Mouse (Mus musculus): ENCODE data around the gene Piwil1.
A peak's percentile ranks its signal among the peaks of the same experiment; 100 is the strongest.

Gene Piwil1

DNA sequence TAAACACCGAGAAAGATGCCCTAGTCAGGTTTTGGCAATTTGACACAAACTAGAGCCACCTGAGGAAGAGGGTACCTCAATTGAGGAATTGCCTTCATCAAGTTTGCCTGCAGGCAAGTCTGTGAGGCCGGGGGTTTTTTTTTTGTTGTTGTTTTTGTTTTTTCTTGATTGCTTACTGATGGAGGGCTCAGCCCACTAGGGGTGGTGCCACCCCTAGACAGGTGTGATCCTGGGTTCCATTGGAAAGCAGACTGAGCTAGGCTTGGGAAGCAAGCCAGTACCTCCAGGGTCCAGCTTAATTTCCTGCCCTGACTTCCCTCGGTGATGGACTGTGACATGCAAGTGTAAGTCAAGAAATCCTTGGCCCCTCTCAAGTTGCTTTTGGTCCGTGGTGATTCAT, at the start of gene Piwil1:
Gene Piwil1, plus strand, starts transcription at position 301 of the 400 bp plus-strand sequence.
- no peak for DNase-seq (ENCODE audit: low spot score)

DNA sequence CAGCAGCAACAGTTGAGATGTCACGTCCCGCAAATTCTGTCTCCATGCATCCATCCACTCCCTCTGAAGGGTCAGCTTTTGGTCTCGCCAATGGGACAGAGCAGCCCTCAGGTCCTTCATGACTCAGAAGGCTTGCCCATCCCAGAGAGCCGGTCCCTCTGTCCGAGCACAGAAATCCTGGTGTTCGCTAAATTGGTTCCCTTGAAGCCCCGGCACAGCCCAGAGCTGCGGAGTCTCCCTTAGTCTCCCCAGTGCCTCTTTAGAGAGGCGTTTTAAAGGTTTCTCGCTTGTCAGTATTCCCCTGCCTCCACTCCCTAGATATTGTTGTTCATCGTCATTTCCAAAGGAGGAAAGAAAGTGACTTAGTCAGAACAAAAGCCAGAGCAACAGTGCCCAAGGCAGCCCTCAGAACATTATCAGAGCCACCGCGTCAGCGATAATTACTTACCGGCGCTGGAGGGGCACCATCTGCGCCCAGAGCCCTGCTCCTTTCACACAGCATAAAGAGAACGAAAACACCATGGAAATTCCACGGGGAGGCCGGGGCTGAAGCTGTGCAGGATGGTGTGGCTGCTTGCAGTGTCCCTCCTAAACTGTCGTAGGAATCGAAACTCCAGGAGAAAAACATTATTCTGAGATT, 45.7 kb upstream of the Piwil1 start:
- DNase-seq (ENCODE audit: low spot score) = no peak

DNA sequence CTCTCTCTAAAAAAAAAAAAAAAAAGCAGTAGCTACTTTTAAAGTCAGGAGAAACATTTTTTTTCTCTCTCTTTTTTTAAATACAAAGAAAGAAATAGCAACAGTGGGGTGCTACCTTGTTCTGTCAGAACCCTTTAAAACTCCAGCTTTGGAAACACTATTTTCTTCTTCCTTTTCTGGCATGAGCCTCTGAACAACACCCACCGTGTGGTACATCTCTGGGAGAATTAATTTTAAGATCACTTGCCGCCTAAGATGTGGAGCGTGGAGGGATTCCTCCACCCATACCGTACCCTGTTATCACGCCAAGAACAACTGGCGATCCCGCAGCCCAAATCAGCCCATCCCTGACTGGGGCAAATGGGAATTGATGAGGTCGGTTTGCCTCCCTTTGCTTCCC, 42.2 kb upstream of the Piwil1 start:
- DNase-seq (ENCODE audit: low spot score) = no peak

DNA sequence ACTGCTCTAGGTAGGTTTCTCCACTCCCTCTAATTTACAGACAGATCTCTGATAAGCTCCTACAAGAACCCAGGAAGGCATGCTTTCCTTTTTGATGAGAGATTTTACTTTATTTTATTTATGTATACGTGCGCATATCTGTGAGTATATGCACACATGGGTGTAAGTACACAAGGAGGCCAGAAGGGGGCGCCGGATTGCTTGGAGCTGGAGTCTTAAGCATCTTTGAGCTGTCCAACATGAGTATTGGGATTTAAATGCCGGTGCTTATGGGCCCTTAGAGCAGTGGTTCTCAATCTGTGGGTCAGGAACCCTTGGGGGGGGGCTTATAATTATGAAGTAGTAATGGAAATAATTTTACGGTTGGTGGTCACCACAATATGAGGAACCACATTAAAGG, 39.4 kb upstream of the Piwil1 start:
- no peak for DNase-seq (ENCODE audit: low spot score)

DNA sequence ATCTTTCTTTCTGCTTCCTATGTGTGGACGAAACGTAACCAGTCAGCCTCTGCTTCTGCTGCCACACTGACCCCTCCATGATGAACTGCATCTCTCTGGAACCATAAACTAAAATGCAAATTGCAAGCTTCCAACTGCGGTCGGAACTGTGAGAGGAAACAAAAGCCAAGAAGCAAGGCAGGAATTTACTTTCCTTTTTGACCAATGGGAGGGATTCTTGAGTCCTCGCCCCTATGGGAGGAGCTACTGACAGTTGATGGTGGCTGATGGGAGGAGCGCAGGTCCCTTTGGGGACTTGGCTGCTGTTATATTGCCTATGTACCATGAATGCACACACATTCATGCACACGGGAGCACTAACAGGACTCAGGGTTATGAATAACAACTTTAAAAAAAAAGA, 38.3 kb upstream of the Piwil1 start:
- DNase-seq (ENCODE audit: low spot score) = no peak

DNA sequence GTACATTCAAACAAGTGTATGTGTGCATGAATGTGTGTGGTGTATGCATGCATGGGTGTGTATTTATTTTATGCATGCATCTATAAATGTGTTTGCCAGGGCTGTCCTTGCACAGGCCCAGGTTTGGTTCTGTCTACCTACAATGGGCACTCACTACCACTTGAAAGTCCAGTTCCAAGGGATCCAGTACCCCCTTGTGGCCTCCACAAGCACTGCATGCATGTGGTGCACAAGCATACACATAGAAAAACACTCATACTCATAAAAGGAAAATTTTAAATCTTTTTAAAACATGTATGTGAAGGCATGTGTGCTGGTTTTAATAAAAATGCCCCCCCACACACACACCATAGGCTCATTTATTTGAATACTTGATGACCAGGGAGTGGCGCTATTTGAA, 37.3 kb upstream of the Piwil1 start:
- DNase-seq (ENCODE audit: low spot score) = peak; percentile 30

DNA sequence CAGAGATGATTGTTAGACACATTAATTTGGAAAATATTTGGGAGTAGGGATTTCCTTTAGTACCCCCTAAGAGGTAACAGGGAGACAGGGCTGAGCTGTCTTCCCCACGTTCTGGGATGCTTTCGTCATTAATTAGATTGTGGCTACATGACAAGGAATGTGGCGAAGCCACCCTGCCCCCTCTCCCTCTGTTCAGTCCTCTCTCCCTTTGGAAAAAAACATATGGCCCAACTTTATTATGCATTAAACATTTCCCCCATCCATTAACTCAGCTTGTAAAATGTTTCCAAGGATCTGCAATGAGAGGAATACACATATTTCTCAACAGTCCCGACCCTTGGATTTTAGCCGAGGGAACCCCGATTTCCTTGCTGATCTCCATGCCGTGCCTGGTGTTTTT, 35.0 kb upstream of the Piwil1 start:
- no peak for DNase-seq (ENCODE audit: low spot score)

DNA sequence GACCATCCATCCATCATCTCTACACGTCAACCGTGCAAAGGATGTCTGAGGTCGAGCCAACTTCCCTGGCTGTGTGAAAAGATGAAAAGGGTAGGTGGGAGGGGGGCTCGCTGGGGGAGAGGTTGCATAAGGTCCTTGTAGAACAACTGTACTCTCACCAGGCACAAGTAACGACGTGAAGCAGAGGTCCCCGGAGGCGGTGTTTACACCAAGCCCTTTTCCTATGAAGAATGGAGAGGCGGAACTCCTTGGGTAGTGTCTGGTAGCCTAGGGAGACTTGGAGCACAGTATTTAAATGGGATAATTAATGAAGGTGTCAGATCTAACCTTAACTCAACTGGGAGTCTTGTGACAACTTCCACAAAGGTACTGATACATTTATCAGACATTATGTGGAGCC, 28.2 kb upstream of the Piwil1 start:
- no peak for DNase-seq (ENCODE audit: low spot score)

DNA sequence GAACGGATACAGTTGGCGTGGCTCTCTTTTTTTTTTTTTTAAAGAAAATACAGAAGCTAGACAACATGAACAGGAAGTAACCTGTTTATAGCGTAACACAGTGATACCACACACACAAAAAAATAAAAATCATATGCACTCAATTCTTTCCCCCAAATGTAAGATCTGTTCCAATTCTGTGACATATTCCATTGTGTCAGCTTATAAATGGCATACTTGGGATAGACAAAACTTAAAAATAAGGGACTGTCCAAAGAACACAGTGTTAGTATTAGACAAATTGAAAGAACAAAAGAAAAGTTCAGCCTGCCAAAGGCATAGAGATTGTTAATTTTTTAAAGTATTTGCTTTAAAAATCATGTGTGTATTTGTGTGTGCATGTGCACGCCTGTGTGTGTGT, 25.0 kb upstream of the Piwil1 start:
- no peak for DNase-seq (ENCODE audit: low spot score)

DNA sequence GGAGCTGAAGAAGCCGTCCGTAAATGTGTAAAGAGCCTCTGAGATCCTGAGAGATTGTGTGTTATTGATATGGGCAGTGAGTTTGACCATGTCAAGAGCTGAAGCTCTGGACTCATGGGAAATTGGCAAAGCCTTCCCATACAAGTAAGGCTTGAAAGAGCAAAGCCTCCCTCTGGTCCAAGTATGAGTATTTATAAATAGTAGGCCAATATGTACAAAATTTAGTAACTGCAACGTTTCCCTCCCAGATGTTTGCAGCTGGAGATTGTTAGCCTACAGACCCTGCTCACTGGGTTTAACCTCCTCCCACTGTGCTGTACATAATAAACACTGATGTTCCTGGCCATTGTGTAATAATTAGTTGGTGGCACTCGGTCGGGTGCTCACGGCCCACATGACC, 24.5 kb upstream of the Piwil1 start:
- DNase-seq (ENCODE audit: low spot score) = no peak

DNA sequence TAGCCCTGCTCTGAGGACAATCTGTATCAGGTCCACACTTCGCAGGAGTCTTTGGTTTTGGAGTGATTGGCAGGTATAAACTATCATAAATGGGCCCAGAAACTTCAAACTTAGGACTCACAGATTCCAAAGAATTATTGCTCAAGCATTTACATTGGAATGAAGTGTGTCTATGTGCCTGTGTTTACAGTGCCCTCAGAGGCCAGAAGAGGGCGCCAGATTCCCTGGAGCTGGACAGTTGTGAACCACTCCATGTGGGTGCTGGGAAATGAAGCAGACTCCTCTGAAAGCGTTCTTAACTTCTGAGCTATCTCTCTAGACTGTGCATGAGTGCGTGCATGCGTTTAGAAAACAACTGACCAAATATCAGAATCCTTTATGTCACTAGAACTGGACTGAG, 20.9 kb upstream of the Piwil1 start:
- DNase-seq (ENCODE audit: low spot score) = peak; percentile 11

DNA sequence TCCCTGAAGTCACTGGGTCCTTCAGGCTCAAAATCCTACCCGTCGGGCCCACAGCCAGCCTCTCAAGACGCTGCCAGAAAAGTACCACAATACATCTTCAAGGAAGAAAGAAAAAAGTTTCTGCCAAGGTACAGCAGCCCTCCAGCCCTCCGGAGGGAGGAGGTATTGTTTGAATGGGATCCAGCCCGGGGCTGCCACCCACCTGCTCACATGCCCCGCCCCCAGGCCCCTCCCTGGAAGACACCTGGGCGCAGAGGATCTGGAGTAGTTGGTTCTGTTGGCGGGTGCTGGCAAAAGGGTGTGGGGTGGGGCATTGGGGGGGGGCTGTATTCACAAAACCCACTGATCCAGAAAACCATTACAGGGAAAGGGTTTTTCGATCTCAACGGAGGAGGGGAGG, 18.1 kb upstream of the Piwil1 start:
- peak; percentile 5 for DNase-seq (ENCODE audit: low spot score)

DNA sequence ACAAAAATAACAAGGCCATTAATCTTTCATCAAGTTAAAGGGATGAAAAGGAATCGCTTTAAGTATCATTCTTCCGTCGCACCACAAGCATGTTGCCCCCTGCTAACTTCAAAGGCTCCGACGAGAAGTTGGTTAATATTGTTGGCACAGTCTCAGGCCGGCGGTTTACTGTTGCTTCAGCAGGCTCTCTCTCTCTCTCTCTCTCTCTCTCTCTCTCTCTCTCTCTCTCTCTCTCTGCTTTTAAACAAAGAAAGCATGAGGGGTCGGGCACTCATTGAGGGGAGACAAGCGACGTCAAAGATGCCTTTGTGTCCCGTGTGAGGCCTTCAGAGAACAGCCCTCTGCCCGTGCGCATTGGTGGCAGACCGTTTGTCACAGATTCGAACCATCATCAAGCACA, 17.7 kb upstream of the Piwil1 start:
- DNase-seq (ENCODE audit: low spot score) = no peak

DNA sequence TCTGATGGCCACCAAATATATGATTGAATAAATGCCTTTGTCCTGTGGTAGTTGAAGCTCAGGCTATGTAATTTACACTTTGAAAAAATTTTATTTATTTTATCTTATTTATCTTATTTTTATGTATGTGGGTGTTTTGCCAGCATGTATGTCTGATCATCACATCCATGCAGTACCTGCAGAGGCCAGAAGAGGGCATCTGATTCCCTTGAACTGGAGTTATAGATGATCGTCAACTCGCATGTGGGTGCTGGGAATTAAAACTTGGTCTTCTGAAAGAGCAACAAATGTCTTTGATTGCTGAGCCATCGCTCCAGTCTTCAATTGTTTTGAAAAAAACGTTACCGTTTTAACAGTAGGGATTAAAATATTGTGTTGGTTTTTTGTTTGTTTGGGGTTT, 15.2 kb upstream of the Piwil1 start:
- no peak for DNase-seq (ENCODE audit: low spot score)

DNA sequence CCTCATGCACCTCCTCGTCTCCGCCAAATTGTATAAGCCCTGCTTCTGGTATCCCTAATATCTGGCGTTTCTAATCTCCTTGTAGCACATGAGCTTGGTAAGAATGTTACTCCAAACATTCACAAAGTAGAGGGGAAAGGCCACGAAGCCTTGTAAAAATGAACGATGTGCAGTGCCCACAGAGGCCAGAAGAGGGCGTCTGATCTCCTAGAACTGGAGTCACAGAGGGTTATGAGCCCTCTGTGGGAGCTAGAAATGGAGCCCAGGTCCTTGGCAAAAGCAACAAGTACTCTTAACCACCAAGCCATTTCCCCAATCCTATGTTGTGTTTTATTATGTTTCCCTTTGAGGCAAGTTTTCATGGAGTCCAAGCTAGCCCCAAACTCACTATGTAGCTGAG, 8.2 kb upstream of the Piwil1 start:
- no peak for DNase-seq (ENCODE audit: low spot score)

DNA sequence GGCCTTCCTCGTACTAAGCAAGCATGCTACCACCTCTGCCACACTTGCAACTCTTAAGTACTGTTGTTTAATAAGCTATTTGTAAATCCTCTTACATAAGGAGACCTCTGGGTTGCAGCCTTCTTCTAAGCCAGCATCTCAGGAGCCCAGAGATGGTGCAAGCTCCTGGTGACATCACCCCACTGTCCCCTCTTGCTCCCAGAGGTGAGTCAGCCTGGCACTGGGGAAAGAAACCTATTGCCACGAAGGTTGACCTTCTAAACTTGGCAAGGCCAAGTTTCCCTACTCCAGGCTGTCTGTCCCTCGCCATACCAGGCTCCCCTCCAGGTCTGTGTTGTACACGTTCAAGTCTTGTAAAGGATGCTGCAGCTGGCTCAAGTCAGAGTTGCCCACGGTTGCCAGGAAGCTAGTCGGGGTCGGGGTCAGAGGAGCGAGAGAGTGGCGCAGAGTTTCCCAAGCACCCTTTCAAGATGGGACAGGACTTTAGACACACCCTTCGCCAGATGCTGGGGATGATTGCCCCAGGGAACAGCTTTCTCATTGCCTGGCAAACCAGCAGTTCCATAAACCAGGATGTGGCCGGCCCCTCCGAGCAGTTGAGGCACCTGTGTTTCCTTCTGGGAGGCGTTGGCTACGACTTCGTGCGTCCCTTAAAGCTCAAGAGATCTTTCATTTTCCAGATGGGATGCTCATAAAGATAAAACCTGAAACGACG, 7.6 kb upstream of the Piwil1 start:
- DNase-seq (ENCODE audit: low spot score) = no peak

DNA sequence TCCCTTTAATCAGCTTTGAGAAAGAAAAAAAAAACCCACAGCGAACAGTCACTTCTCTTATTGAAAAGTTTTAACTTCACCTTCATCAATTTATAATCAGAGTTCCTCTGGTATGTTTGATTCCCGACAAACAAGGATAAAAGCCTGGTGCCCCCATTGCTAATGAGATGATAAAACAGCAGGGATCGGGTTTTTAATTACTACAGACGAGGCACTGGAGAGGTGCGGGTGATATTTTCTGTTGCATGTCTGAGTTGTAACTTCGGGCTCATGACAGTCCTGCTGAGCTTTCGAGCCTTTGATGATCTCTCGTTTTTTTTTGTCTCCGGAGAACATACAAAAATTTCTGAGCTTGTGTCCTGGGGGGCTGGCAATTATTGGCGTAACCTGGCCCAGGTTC, 5.5 kb upstream of the Piwil1 start:
- DNase-seq (ENCODE audit: low spot score) = no peak

DNA sequence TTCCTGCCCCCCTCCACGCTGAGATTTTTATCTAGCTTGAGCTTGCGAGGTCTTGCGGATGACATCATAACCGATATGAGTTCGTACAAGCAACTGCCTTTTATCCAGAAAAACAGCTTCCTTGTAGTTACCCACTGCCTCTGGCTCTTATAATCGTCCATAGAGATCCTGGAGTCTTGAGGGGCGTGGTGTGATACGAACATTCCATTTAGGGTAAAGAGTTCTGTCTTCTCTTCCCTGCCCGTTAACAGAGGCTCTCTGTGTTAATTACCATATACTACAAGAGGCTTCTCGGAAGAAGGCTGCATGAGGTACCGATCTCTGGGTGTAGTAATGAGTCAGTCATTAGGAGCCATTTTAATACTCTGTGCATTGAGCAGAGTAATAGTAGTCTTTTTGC, 1.6 kb upstream of the Piwil1 start:
- DNase-seq (ENCODE audit: low spot score) = peak; percentile 31

DNA sequence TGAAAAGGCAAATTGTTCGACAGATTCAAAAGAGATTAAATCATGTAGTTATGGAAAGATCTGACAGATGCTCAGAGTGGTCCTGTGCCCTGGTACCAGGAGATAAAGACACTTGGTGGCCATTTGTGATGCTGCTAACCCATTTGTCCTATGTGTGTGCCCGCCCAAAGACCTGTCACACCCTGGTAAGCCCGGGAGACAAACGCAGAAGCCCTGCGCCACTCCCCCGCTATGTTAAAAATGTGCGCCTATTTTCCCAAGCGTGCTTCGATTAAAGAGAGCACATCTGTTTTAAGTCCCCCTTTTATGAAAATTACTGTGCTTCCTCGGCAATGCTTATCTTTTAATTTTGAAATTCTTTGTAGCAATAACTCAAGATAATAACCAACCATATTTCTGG, 1.4 kb downstream of the Piwil1 start:
- DNase-seq (ENCODE audit: low spot score) = no peak

DNA sequence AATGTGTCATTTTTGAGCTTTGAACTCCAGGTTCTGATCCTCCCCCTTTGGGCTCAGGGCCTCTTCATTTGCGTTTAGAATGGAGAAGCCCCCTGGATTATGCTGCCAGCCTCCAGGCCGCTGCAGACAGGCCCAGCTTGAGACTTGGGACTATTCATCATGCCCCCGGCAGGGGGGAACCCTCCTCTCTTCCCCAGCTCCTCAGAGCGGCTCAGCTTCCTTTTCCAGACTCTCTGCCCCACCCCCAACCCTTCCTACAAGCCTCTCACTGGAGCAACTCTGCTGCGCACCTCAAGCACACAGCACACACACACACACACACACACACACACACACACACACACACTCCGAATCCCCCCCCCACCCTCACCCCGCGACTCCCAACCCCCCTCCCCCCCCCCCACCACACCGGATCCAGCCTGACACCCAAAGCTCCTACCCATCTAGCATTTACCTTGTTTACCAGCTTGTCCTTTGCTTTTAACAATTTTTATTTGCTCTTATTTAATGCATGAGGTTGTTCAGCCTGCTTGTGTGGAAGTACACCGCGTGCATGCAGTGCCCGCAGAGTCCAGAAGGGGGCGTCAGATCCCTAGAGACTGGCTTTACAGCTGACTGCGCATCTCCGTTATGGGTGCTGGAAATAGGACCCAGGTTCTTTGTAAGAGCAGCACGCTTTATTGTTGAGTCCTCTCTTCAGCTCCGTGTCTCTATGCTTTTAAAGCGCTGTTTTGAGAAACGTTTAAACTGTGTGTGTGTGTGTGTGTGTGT, 2.0 kb downstream of the Piwil1 start:
- no peak for DNase-seq (ENCODE audit: low spot score)

DNA sequence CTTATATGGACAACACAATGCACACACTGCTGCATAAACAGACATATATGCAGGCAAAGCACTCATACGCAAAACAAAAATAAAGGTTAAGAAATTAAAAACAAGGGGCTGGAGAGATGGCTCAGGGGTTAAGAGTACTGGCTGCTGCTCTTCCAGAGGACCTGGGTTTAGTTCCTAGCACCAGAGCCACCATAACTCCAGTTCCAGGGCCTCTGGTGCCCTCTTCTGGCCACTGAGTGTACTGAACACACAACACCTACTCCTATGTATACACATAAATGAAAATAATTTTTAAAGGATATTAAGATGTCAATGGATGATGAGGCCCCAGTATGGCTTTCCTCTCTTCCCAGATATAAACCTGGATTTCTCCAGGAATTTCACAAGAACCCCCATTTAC, 4.1 kb downstream of the Piwil1 start:
- no peak for DNase-seq (ENCODE audit: low spot score)

DNA sequence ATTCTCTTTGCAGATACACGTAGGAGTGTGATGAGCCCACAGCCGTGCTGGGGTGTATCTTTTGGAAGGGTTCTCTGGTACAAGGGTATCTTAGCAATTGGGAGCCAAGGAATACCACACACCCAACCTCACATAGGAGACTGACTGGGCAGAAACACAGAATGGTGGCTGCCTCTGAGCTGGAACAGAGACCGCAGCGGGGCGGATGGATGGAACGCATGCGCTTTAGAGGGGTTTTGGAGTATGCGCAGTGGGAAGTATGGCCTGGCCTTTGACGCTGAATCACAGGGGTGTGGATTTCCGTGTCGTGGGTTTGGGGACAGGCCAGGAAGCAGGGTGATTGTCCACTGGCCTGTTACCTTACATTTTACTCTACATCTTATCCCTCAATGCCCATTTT, 4.9 kb downstream of the Piwil1 start:
- DNase-seq (ENCODE audit: low spot score) = no peak

DNA sequence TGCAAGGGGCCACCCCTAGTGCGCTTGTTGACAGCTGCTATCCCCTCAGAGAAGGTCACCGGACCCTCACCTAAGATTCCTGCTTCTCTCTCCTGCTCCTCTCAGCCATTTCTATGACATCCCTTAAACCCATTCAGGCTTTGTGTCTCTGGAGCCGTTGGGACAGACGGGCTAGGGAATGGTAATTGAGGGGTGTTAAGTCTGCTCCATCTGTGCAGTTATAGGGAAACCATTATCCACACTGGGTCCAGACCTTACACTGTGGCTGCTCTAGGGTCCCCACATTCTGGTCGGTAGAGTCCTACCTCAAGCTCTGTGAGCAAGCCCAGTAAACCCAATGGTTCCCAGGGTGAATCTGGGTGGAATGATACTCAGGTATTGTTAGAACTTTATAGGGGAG, 6.6 kb downstream of the Piwil1 start:
- no peak for DNase-seq (ENCODE audit: low spot score)
